Mouse (Mus musculus) heart, embryonic 11.5 days (tissue): Measurements from ENCODE around the gene Vmn2r89. TPM values are rescaled to one million over a fixed set of nuclear protein-coding genes. Genes with fewer than 3 reads are reported as not detected.
"Not testable (repeated sequence)": the region's sequence is repeated elsewhere in the genome, so short reads cannot be mapped to it uniquely, and the experiment has no call there.

Experiments
- ATAC-seq: fragments of 200-750 bp; cut with Nextera tagmentation; replicated peaks from 2 replicates; pipeline ENCODE4 v1.8.0; 2017; ENCODE audit warnings: moderate library complexity; ENCODE audit not compliant: insufficient number of reproducible peaks, low FRiP score, low TSS enrichment
- H3K27ac ChIP-seq: fragments of 300-500 bp; sonication (generic); 2 replicates; pipeline ENCODE4 v1.5.1; 2014; ENCODE audit warnings: mild to moderate bottlenecking, low read depth, low read length
- H3K27me3 ChIP-seq: fragments of 300-500 bp; sonication (generic); 2 replicates; pipeline ENCODE4 v1.6.1; 2014; ENCODE audit warnings: mild to moderate bottlenecking, low read length, mixed read lengths; ENCODE audit not compliant: control insufficient read depth, insufficient read depth
- H3K36me3 ChIP-seq: fragments of 300-500 bp; sonication (generic); 2 replicates; pipeline ENCODE4 v1.6.1; 2014; ENCODE audit warnings: mild to moderate bottlenecking, low read length, moderate library complexity, mixed read lengths; ENCODE audit not compliant: control insufficient read depth, insufficient read depth
- H3K4me1 ChIP-seq: fragments of 300-500 bp; sonication (generic); 2 replicates; pipeline ENCODE4 v1.6.1; 2014; ENCODE audit warnings: low read length; ENCODE audit not compliant: control insufficient read depth, insufficient read depth
- H3K4me2 ChIP-seq: fragments of 300-500 bp; sonication (generic); 2 replicates; pipeline ENCODE4 v1.6.1; 2014; ENCODE audit warnings: mild to moderate bottlenecking, moderate library complexity
- H3K4me3 ChIP-seq: fragments of 300-500 bp; sonication (generic); 2 replicates; pipeline ENCODE4 v1.5.1; 2014; ENCODE audit warnings: low read depth, low read length
- H3K9ac ChIP-seq: fragments of 300-500 bp; sonication (generic); 2 replicates; pipeline ENCODE4 v1.6.1; 2014; ENCODE audit warnings: mild to moderate bottlenecking, low read depth, low read length, moderate library complexity
- H3K9me3 ChIP-seq: fragments of 300-500 bp; sonication (generic); replicated peaks from 2 replicates; pipeline ENCODE4 v1.6.1; 2016; ENCODE audit warnings: low read length; ENCODE audit not compliant: control insufficient read depth
- WGBS: fragments of 180-500 bp; shearing (Covaris S2); extraction: QIAGEN DNeasy Blood & Tissue Kit; methylation state at CpG from one replicate; pipeline ENCODE4 v1.1.7; 2014; ENCODE audit not compliant: insufficient replicate concordance; 5-methylcytosine and 5-hydroxymethylcytosine counted together
- polyA plus RNA-seq: library from polyadenylated mRNA; unstranded; fragments of >200 nt; fragmentation: Nextera tagmentation; extraction: Ambion mirVana; gene quantifications from 2 replicates; pipeline ENCODE4 v1.2.1, GENCODE M21; 2014

Vmn2r89 gene
- polyA plus RNA-seq, 1 experiment from 2014 or later = not detected

GRCm38 (mm10) chr14:51482051-51482715 is 30.5 kb downstream of the Vmn2r89 start:
- no peaks in the 10 kb centered on the region for H3K4me1 ChIP-seq
- no peak overlapping the region for H3K9ac ChIP-seq
- H3K4me3 ChIP-seq = no peak overlapping the region
- H3K36me3 ChIP-seq = no peaks in the 10 kb centered on the region
- H3K27ac ChIP-seq = no peak overlapping the region
- no peaks in the 10 kb centered on the region for H3K9me3 ChIP-seq
- WGBS = 76% methylated on average over 5 of the region's 5 CpGs
- H3K4me2 ChIP-seq = no peak overlapping the region
- no peak for ATAC-seq
- H3K27me3 ChIP-seq = no peaks in the 10 kb centered on the region

GRCm38 (mm10) chr14:51482971-51483381 is 31.3 kb downstream of the Vmn2r89 start:
- H3K36me3 ChIP-seq, H3K27me3 ChIP-seq, H3K9me3 ChIP-seq, H3K9ac ChIP-seq, H3K4me2 ChIP-seq, H3K4me1 ChIP-seq, H3K4me3 ChIP-seq, H3K27ac ChIP-seq, ATAC-seq: not testable (repeated sequence)
- 74% methylated on average over 10 of the region's 10 CpGs for WGBS

DNA sequence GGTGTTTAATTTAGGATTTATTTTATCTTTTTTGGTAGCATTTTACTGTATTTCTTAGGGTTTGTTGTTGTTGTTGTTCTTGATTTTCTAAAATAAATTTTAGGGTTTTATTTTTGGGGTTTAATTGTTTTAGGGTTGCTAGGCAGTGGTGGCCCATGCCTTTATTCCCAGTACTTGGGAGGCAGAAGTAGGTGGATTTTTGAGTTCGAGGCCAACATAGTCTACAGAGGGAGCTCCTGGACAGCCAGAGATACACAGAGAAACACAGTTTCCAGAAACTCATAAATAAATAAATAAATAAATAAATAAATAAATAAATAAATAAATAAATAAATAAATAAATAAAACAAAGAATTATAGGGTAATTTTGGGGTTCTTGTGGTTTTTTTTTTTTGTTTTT is 32.0 kb downstream of the Vmn2r89 start:
- Histone ChIP-seq H3K27ac (no peak overlapping the region), H3K9me3 (no peaks in the 10 kb centered on the region), H3K27me3 (no peaks in the 10 kb centered on the region), H3K4me1 (no peaks in the 10 kb centered on the region), H3K4me2 (no peak overlapping the region), H3K9ac (no peak overlapping the region), H3K36me3 (no peaks in the 10 kb centered on the region), H3K4me3 (no peak overlapping the region)
- 83% methylated on average over 1 of the region's 1 CpGs for WGBS
- ATAC-seq = no peak

DNA sequence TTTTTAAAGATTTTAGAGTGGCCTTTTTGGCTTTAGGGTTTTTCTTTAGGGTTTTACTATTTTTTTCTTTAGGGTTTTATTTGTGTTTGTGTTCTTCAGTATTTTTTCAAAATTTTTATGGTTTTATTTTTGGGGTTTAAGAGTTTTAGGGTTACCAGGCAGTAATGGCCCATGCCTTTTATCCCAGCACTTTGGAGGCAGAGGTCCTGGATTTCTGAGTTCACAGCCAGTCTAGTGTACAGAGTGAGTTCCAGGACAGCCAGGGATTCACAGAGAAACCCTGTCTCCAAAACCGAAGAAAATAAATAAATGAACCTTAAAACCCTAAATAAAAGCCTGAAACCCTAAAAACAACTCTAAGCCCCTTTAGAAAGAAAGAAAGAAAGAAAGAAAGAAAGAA is 34.5 kb downstream of the Vmn2r89 start:
- no peak overlapping the region for H3K27ac ChIP-seq
- no peaks in the 10 kb centered on the region for H3K4me1 ChIP-seq
- H3K27me3 ChIP-seq = no peaks in the 10 kb centered on the region
- no peak overlapping the region for H3K4me3 ChIP-seq
- ATAC-seq = no peak
- no peak overlapping the region for H3K4me2 ChIP-seq
- no peaks in the 10 kb centered on the region for H3K9me3 ChIP-seq
- no peaks in the 10 kb centered on the region for H3K36me3 ChIP-seq
- H3K9ac ChIP-seq = no peak overlapping the region
- WGBS = 70% methylated on average over 1 of the region's 1 CpGs

GRCm38 (mm10) chr14:51495781-51496180 is 44.1 kb downstream of the Vmn2r89 start:
- ATAC-seq = no peak
- no peak overlapping the region for H3K4me3 ChIP-seq
- no peaks in the 10 kb centered on the region for H3K9me3 ChIP-seq
- WGBS = 86% methylated on average over 2 of the region's 2 CpGs
- no peak overlapping the region for H3K4me2 ChIP-seq
- no peaks in the 10 kb centered on the region for H3K4me1 ChIP-seq
- H3K36me3 ChIP-seq = no peaks in the 10 kb centered on the region
- no peak overlapping the region for H3K9ac ChIP-seq
- no peak overlapping the region for H3K27ac ChIP-seq
- no peaks in the 10 kb centered on the region for H3K27me3 ChIP-seq

DNA sequence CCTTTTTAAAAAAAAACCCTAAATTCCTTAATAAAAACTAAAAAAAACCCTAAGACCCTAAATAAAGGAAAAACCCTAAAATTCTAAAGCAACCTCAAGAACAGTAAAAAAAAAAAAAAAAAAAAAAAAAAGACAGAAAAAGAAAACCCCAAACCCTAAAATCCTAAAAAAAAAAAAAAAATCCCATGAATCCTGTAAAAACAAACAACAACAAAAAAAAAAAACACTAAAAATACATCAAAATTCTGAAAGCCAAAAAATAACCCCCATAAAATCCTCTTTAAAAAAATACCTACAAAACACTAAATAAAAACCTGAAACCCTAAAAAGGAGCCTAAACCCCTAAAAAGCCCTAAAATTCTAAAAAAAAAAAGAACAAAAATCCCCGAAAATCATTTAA is 45.3 kb downstream of the Vmn2r89 start:
- no peak overlapping the region for H3K4me2 ChIP-seq
- no peaks in the 10 kb centered on the region for H3K27me3 ChIP-seq
- H3K36me3 ChIP-seq = no peaks in the 10 kb centered on the region
- 83% methylated on average over 1 of the region's 1 CpGs for WGBS
- no peak overlapping the region for H3K9ac ChIP-seq
- H3K27ac ChIP-seq = no peak overlapping the region
- no peak for ATAC-seq
- no peaks in the 10 kb centered on the region for H3K9me3 ChIP-seq
- H3K4me1 ChIP-seq = no peaks in the 10 kb centered on the region
- no peak overlapping the region for H3K4me3 ChIP-seq

DNA sequence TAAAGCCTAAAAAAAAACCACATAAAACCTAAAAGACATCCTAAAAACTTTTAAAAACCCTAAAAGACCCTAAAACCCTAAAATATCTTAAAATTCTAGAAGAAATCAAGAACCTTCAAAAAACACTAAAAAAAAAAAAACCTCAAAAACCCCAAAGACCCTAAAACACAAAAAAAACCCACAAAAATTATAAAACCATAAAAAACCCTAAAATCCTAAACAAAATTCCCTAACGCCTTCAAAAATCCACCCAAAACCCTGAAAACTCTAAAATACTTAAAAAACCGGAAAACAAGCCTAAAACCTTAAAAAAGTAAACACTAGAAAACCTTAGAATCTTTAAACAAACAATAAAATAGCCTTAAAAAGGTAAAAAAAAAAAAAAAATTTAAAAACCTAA is 46.3 kb downstream of the Vmn2r89 start:
- Histone ChIP-seq H3K4me1 (no peaks in the 10 kb centered on the region), H3K9ac (no peak overlapping the region), H3K36me3 (no peaks in the 10 kb centered on the region), H3K4me2 (no peak overlapping the region), H3K9me3 (no peaks in the 10 kb centered on the region), H3K27ac (no peak overlapping the region), H3K27me3 (no peaks in the 10 kb centered on the region), H3K4me3 (no peak overlapping the region)
- 87% methylated on average over 2 of the region's 2 CpGs for WGBS
- ATAC-seq = no peak

DNA sequence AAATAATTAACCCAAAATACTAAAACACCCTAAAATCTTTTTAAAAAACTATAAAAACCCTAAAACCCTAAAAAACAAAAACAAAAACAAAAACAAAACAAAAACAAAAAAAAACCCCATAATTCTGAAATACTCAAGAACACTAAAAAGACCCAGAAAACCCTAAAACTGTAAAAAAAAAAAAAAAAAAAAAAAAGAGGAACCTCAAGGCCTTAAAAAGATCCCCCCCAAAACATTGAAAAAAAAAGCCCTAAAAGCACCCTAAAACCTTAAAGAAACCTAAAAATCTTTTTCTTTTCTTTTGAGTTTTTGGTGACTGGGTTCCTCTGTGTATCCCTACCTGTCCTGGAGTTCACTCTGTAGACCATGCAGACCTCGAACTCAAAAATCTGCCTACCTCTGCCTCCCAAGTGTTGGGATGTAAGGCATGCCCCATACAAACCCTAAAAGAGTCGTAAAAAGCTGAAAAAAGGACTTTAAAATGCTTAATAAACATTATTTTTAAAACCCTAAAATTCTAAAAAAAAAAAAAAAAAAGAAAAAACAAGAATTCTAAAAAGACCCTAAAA is 48.1 kb downstream of the Vmn2r89 start:
- no peak overlapping the region for H3K4me2 ChIP-seq
- no peaks in the 10 kb centered on the region for H3K27me3 ChIP-seq
- H3K27ac ChIP-seq = no peak overlapping the region
- no peak for ATAC-seq
- no peak overlapping the region for H3K4me3 ChIP-seq
- 77% methylated on average over 2 of the region's 2 CpGs for WGBS
- no peaks in the 10 kb centered on the region for H3K9me3 ChIP-seq
- no peaks in the 10 kb centered on the region for H3K36me3 ChIP-seq
- no peaks in the 10 kb centered on the region for H3K4me1 ChIP-seq
- no peak overlapping the region for H3K9ac ChIP-seq

- H3K4me3 ChIP-seq = no peak overlapping the region
- WGBS = 85% methylated on average over 4 of the region's 4 CpGs
- H3K9ac ChIP-seq = no peak overlapping the region
- no peaks in the 10 kb centered on the region for H3K9me3 ChIP-seq
- no peaks in the 10 kb centered on the region for H3K36me3 ChIP-seq
- no peaks in the 10 kb centered on the region for H3K27me3 ChIP-seq
- H3K4me2 ChIP-seq = no peak overlapping the region
- H3K4me1 ChIP-seq = no peaks in the 10 kb centered on the region
- no peak overlapping the region for H3K27ac ChIP-seq
- no peak for ATAC-seq
Measured at GRCm38 (mm10) chr14:51500461-51500860, 48.8 kb downstream of the Vmn2r89 start.
